Mouse (Mus musculus) CH12.LX (cell line): ENCODE measurements around the gene Gstt4. TPM values are rescaled to one million over a fixed set of nuclear protein-coding genes. Genes with fewer than 3 reads are reported as not detected.
"Not testable (repeated sequence)": the region's sequence is repeated elsewhere in the genome, so short reads cannot be mapped to it uniquely, and the experiment has no call there.

Source experiments
- DNase-seq: peaks from one replicate; pipeline ENCODE4 v3.0.0-alpha.2; 2013; ENCODE audit errors: extremely low read depth
- H3K27ac ChIP-seq: 2 replicates; pipeline ENCODE4 v1.5.1; 2012; ENCODE audit warnings: low read depth, mild to moderate bottlenecking, control low read depth, moderate library complexity; ENCODE audit not compliant: insufficient read depth
- H3K27me3 ChIP-seq: replicated peaks from 2 replicates; pipeline ENCODE3; 2012; ENCODE audit warnings: inconsistent platforms
- H3K36me3 ChIP-seq, 2 experiments: replicated peaks in 1 of 2; 2 replicates each; pipeline versions ENCODE3 to v1.6.1; 2012; ENCODE audit warnings: inconsistent platforms in 1 of 2, low read length in 1 of 2, mild to moderate bottlenecking in 1 of 2, mixed read lengths in 1 of 2, moderate library complexity in 1 of 2; ENCODE audit not compliant: control insufficient read depth in 1 of 2, insufficient read depth in 1 of 2
- H3K4me1 ChIP-seq, 2 experiments: 2 replicates each; pipeline ENCODE4 v1.6.1; 2012; ENCODE audit warnings: inconsistent platforms in 1 of 2, moderate library complexity in 1 of 2; ENCODE audit not compliant: insufficient read depth in 2 of 2, control insufficient read depth in 1 of 2
- H3K4me2 ChIP-seq: 2 replicates; pipeline ENCODE4 v1.6.1; 2012; ENCODE audit warnings: low read depth, mild to moderate bottlenecking, control low read depth; ENCODE audit not compliant: poor library complexity, insufficient read depth, severe bottlenecking
- H3K4me3 ChIP-seq, 3 experiments: fragments of 150-350 bp in 1 of 3; sonication (generic) in 1 of 3; replicated peaks in 1 of 3; 2 replicates each; pipeline versions ENCODE3 to v1.5.1; 2011 to 2012; ENCODE audit warnings: low read depth in 2 of 3, low read length in 2 of 3, mild to moderate bottlenecking in 2 of 3, moderate library complexity in 2 of 3, control low read depth in 1 of 3, improper control_type of control experiment in 1 of 3, inconsistent platforms in 1 of 3, mixed read lengths in 1 of 3; ENCODE audit not compliant: poor library complexity in 1 of 3
- H3K79me2 ChIP-seq: replicated peaks from 2 replicates; pipeline ENCODE4 v1.6.1; 2012; ENCODE audit warnings: mild to moderate bottlenecking, moderate library complexity; ENCODE audit not compliant: control insufficient read depth, poor library complexity, insufficient read depth, severe bottlenecking; ENCODE audit errors: extremely low read depth
- H3K9ac ChIP-seq: 2 replicates; pipeline ENCODE4 v1.6.1; 2012; ENCODE audit warnings: low read depth, mild to moderate bottlenecking, control low read depth, moderate library complexity; ENCODE audit not compliant: insufficient read depth
- H3K9me3 ChIP-seq: replicated peaks from 2 replicates; pipeline ENCODE3; 2012; ENCODE audit warnings: low read length, inconsistent platforms, mixed read lengths
- BHLHE40 ChIP-seq: IDR thresholded peaks from 2 replicates; pipeline ENCODE4 v1.6.1; 2011; ENCODE audit warnings: mild to moderate bottlenecking, low read depth, low read length, improper control_type of control experiment
- CHD2 ChIP-seq: IDR thresholded peaks from 2 replicates; pipeline ENCODE4 v1.6.1; 2011; ENCODE audit warnings: low read length, improper control_type of control experiment
- ELF1 ChIP-seq: IDR thresholded peaks from 2 replicates; pipeline ENCODE4 v1.6.1; 2014; ENCODE audit warnings: low read depth, mild to moderate bottlenecking, inconsistent platforms, low read length, improper control_type of control experiment
- EP300 ChIP-seq: IDR thresholded peaks from 2 replicates; pipeline ENCODE4 v1.6.1; 2011; ENCODE audit warnings: low read length, improper control_type of control experiment
- JUN ChIP-seq: IDR thresholded peaks from 2 replicates; pipeline ENCODE4 v1.6.1; 2011; ENCODE audit warnings: low read depth, mild to moderate bottlenecking, low read length, improper control_type of control experiment, moderate library complexity; ENCODE audit not compliant: insufficient read depth
- MEF2A ChIP-seq: IDR thresholded peaks from 2 replicates; pipeline ENCODE4 v1.6.1; 2014; ENCODE audit warnings: low read depth, mild to moderate bottlenecking, inconsistent platforms, low read length, improper control_type of control experiment, borderline replicate concordance
- MYC ChIP-seq: IDR thresholded peaks from 2 replicates; pipeline ENCODE4 v1.6.1; 2011; ENCODE audit warnings: low read depth, mild to moderate bottlenecking, improper control_type of control experiment, low read length
- NELFE ChIP-seq: IDR thresholded peaks from 2 replicates; pipeline ENCODE4 v1.6.1; 2011; ENCODE audit warnings: low read depth, low read length, improper control_type of control experiment
- POLR2A ChIP-seq: IDR thresholded peaks from 2 replicates; pipeline ENCODE4 v1.6.1; 2011; ENCODE audit warnings: low read depth, mild to moderate bottlenecking, improper control_type of control experiment, low read length
- POLR2AphosphoS2 ChIP-seq: IDR thresholded peaks from 2 replicates; pipeline ENCODE4 v1.6.1; 2011; ENCODE audit warnings: low read depth, low read length, improper control_type of control experiment
- RAD21 ChIP-seq: IDR thresholded peaks from 2 replicates; pipeline ENCODE4 v1.6.1; 2011; ENCODE audit warnings: low read depth, mild to moderate bottlenecking, low read length, improper control_type of control experiment, moderate library complexity
- UBTF ChIP-seq: IDR thresholded peaks from 2 replicates; pipeline ENCODE4 v1.6.1; 2012; ENCODE audit warnings: low read depth, mild to moderate bottlenecking, inconsistent platforms, low read length, improper control_type of control experiment, moderate library complexity
- USF2 ChIP-seq: conservative IDR thresholded peaks from 2 replicates; pipeline ENCODE4 v1.6.1; 2011; ENCODE audit warnings: low read depth, low read length, improper control_type of control experiment
- ZC3H11A ChIP-seq: IDR thresholded peaks from 2 replicates; pipeline ENCODE4 v1.6.1; 2012; ENCODE audit warnings: low read depth, mild to moderate bottlenecking, inconsistent platforms, low read length, improper control_type of control experiment
- ZKSCAN1 ChIP-seq: IDR thresholded peaks from 2 replicates; pipeline ENCODE4 v1.6.1; 2012; ENCODE audit warnings: low read depth, inconsistent platforms, low read length, improper control_type of control experiment, borderline replicate concordance
- ZNF384 ChIP-seq: IDR thresholded peaks from 2 replicates; pipeline ENCODE4 v1.6.1; 2012; ENCODE audit warnings: low read depth, low read length, improper control_type of control experiment, inconsistent platforms
- dilution Hi-C: fragments of 300-500 bp; cut with MboI; formaldehyde crosslinking; loops from 2 replicates; pipeline ENCODE4 v1.14.3; 2020; ENCODE audit warnings: low sequenced_read_pairs; ENCODE audit not compliant: extremely low pct_unique_long_range_greater_than_20kb, extremely low pct_ligation_motif_present
- in situ Hi-C: fragments of 300-500 bp; cut with MboI; formaldehyde crosslinking; loops from 3 replicates; pipeline ENCODE4 v1.14.3; 2019; ENCODE audit warnings: low sequenced_read_pairs, low pct_ligation_motif_present, low pct_unique_long_range_greater_than_20kb, mixed read lengths
- polyA plus RNA-seq: library from polyadenylated mRNA; unstranded; fragments of >175 nt; gene quantifications from 2 replicates; pipeline ENCODE4 v1.2.1, GENCODE M21; 2012; ENCODE audit warnings: low read depth; ENCODE audit not compliant: insufficient read length
- total RNA-seq, 2 experiments: library from RNA; depleted of rRNA; stranded (reverse); fragments of 300-350 nt in 1 of 2; fragments of >200 nt in 1 of 2; gene quantifications; 2 replicates each; pipeline ENCODE4 v1.2.3; 2012 to 2014

The Gstt4 gene
- total and polyA plus RNA-seq, 3 experiments, result 0.21 to 0.80 (median 0.42) TPM

DNA sequence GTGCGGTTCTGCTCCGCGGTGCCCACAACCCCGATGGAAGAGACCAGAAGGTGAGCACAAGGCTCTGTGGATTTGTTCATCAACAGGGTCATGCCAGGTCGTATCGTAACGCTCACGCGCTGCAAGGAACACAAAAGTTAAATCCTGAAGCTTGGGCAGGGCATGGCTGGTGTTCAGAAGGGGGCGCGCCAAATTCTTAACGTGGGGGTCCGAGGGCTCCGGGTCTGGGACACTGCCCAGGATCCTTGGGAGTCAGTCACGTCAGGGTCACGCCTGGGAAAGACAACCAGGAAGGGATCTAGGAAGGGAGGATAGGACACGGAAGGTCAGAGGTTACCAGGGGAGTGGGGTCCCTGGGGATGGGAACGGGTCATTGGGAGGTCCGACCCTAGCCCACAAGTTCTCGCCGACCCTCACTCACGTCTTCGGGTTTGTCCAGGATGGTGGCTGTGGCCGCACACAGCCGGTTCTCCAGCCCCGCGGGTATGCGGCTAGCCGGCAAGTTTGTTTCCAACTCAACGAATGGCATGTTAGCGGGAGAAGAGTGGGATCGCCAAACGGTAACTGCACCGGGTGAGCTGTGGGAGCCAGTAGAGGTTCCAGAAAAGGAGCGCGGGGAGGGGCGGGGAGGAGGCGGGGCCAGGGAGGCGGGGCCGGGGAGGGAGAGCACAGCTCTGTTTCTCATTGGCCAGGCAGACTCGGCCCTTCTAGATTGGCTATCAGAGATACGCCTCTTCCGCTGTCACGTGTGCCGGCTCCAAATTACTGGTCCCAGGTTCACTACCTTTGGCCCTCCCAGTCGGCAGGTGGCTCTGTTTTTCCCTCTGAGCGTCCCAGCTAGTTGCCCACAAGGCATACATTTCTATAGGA, 49.3 kb downstream of the Gstt4 start, which contains the start of gene Ddt (continued):
- TF ChIP-seq USF2 (peak; percentile 89), POLR2AphosphoS2 (peak; percentile 80; the same call in 1 of the 2 replicates), POLR2A (peak; percentile 93), BHLHE40 (peak; percentile 84)

DNA sequence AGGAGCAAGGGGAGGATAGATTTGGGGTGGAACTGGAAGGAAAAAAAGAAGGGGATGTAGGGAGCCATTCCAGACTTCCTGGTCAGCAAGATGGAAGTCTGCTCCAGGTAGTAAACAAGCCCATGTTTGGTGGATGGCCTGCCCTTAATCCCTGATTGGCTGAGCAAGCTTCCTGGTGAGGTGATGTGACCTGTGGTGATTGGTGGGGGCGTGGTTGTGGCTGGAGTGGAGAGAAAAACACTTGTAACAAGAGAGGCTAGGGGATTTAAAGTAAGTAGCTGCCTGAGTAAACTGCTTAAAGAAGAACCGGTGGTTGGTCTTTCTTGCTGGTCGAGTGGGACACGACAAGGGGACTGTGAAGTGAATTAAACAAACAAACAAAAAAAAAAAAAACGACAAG, 54.6 kb downstream of the Gstt4 start:
- H3K9me3 ChIP-seq, H3K27me3 ChIP-seq, H3K9ac ChIP-seq, H3K4me3 ChIP-seq, DNase-seq, H3K4me2 ChIP-seq, dilution Hi-C loops, H3K27ac ChIP-seq, in situ Hi-C loops: not testable (repeated sequence)
- 0 out of 2 replicates have a peak, but pooled peaks have one; percentile 31 for TF ChIP-seq ELF1
- peaks cover 14% of the 10 kb centered on the region for H3K79me2 ChIP-seq
- peaks cover 7 to 41% of the 10 kb centered on the region in 2 experiments for H3K4me1 ChIP-seq
- H3K36me3 ChIP-seq, result peaks cover 7 to 23% of the 10 kb centered on the region in 2 experiments

DNA sequence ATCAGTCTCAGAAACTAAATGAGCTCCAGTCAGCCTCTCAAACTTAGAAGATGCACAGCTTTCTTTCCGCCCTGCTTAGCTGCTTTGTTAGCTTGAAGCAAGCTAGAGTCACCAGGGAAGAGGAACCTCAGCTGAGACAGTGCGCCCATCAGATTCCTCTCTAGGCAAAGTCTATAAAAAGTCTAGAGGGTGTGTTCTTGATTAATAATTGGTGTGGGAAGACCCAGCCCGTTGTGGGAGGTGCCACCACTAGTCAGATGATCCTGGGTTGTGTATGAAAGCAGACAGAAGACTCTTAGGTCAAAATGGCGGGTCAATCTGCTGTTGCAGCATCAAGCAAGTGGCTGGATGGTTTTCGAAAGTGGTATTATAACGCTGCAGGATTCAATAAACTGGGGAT, 55.5 kb downstream of the Gstt4 start:
- no peak for TF ChIP-seq ZKSCAN1
- TF ChIP-seq BHLHE40, result no peak
- TF ChIP-seq UBTF, result no peak
- no peak for TF ChIP-seq JUN
- TF ChIP-seq ZC3H11A, result no peak
- no peak for TF ChIP-seq RAD21
- no peak for TF ChIP-seq EP300
- no peak for TF ChIP-seq NELFE
- TF ChIP-seq ZNF384, result no peak
- TF ChIP-seq MYC, result no peak
- no peak for TF ChIP-seq POLR2AphosphoS2
- TF ChIP-seq CHD2, result no peak
- no peak for TF ChIP-seq MEF2A
- no peak for DNase-seq
- H3K27me3 ChIP-seq, result no peaks in the 10 kb centered on the region
- H3K27ac ChIP-seq, result no peak overlapping the region
- H3K4me3 ChIP-seq, result no peak overlapping the region
- H3K9me3 ChIP-seq, result no peaks in the 10 kb centered on the region
- H3K9ac ChIP-seq, result no peak overlapping the region
- peaks cover 7 to 27% of the 10 kb centered on the region in 2 experiments for H3K36me3 ChIP-seq
- H3K79me2 ChIP-seq, result peaks cover 16% of the 10 kb centered on the region
- peaks cover 8 to 37% of the 10 kb centered on the region in 2 experiments for H3K4me1 ChIP-seq
- no peak overlapping the region for H3K4me2 ChIP-seq
- in situ Hi-C loops, result no loop called here
- dilution Hi-C loops, result no loop called here

Other genes with a start within 250 kb of the Gstt4 start
- not detected in 2 replicates for gene Ggt5, start 233.2 kb downstream of the Gstt4 start, total RNA-seq (2012; rRNA removed)
- not detected in 2 replicates for gene Ggt5, start 233.2 kb downstream of the Gstt4 start, total RNA-seq (2014; rRNA removed)
- gene Ggt5, start 233.2 kb downstream of the Gstt4 start, polyA plus RNA-seq, result not detected in 2 replicates
- 0.51 and 0.63 TPM in 2 replicates for gene Susd2, start 178.5 kb downstream of the Gstt4 start, total RNA-seq (2012; rRNA removed)
- gene Susd2, start 178.5 kb downstream of the Gstt4 start, total RNA-seq (2014; rRNA removed), result 0.66 and 0.70 TPM in 2 replicates
- gene Susd2, start 178.5 kb downstream of the Gstt4 start, polyA plus RNA-seq, result 2.9 and 3.0 TPM in 2 replicates
- 29.0 and 35.8 TPM in 2 replicates for gene Cabin1, start 58.2 kb downstream of the Gstt4 start, total RNA-seq (2012; rRNA removed)
- gene Cabin1, start 58.2 kb downstream of the Gstt4 start, total RNA-seq (2014; rRNA removed), result 11.8 and 12.0 TPM in 2 replicates
- gene Cabin1, start 58.2 kb downstream of the Gstt4 start, polyA plus RNA-seq, result 38.9 and 46.0 TPM in 2 replicates
- gene Ddt, start 49.1 kb downstream of the Gstt4 start, total RNA-seq (2012; rRNA removed), result 229 and 390 TPM in 2 replicates
- 766 and 869 TPM in 2 replicates for gene Ddt, start 49.1 kb downstream of the Gstt4 start, total RNA-seq (2014; rRNA removed)
- 599 and 608 TPM in 2 replicates for gene Ddt, start 49.1 kb downstream of the Gstt4 start, polyA plus RNA-seq
- 0.42 and 0.68 TPM in 2 replicates for gene Gm20441, start 41.6 kb downstream of the Gstt4 start, total RNA-seq (2012; rRNA removed)
- 0.55 TPM in 1 of 2 replicates, not detected in the other for gene Gm20441, start 41.6 kb downstream of the Gstt4 start, total RNA-seq (2014; rRNA removed)
- not detected in 2 replicates for gene Gm20441, start 41.6 kb downstream of the Gstt4 start, polyA plus RNA-seq
- 72.3 and 117 TPM in 2 replicates for gene Gstt3, start 41.1 kb downstream of the Gstt4 start, total RNA-seq (2012; rRNA removed)
- gene Gstt3, start 41.1 kb downstream of the Gstt4 start, total RNA-seq (2014; rRNA removed), result 109 and 110 TPM in 2 replicates
- 144 and 163 TPM in 2 replicates for gene Gstt3, start 41.1 kb downstream of the Gstt4 start, polyA plus RNA-seq
- gene Gstt1, start 24.0 kb downstream of the Gstt4 start, total RNA-seq (2012; rRNA removed), result 50.9 and 58.1 TPM in 2 replicates
- gene Gstt1, start 24.0 kb downstream of the Gstt4 start, total RNA-seq (2014; rRNA removed), result 2.4 and 2.9 TPM in 2 replicates
- 4.5 and 6.2 TPM in 2 replicates for gene Gstt1, start 24.0 kb downstream of the Gstt4 start, polyA plus RNA-seq
- gene Gstt2, start 14.9 kb upstream of the Gstt4 start, total RNA-seq (2012; rRNA removed), result 126 and 201 TPM in 2 replicates
- 192 and 197 TPM in 2 replicates for gene Gstt2, start 14.9 kb upstream of the Gstt4 start, total RNA-seq (2014; rRNA removed)
- gene Gstt2, start 14.9 kb upstream of the Gstt4 start, polyA plus RNA-seq, result 253 and 304 TPM in 2 replicates
- gene Mif, start 37.7 kb upstream of the Gstt4 start, total RNA-seq (2012; rRNA removed), result 1,561 and 2,151 TPM in 2 replicates
- gene Mif, start 37.7 kb upstream of the Gstt4 start, total RNA-seq (2014; rRNA removed), result 1,037 and 1,217 TPM in 2 replicates
- 1,853 and 2,072 TPM in 2 replicates for gene Mif, start 37.7 kb upstream of the Gstt4 start, polyA plus RNA-seq
- gene Derl3, start 70.9 kb upstream of the Gstt4 start, total RNA-seq (2012; rRNA removed), result 13.1 and 20.4 TPM in 2 replicates
- gene Derl3, start 70.9 kb upstream of the Gstt4 start, total RNA-seq (2014; rRNA removed), result 33.9 and 36.6 TPM in 2 replicates
- 28.9 and 36.2 TPM in 2 replicates for gene Derl3, start 70.9 kb upstream of the Gstt4 start, polyA plus RNA-seq
- gene Smarcb1, start 99.1 kb upstream of the Gstt4 start, total RNA-seq (2012; rRNA removed), result 94.9 and 101 TPM in 2 replicates
- 76.2 and 82.3 TPM in 2 replicates for gene Smarcb1, start 99.1 kb upstream of the Gstt4 start, total RNA-seq (2014; rRNA removed)
- 95.6 and 96.0 TPM in 2 replicates for gene Smarcb1, start 99.1 kb upstream of the Gstt4 start, polyA plus RNA-seq
- 243 and 254 TPM in 2 replicates for gene Chchd10, start 110.6 kb upstream of the Gstt4 start, total RNA-seq (2012; rRNA removed)
- 119 and 147 TPM in 2 replicates for gene Chchd10, start 110.6 kb upstream of the Gstt4 start, total RNA-seq (2014; rRNA removed)
- 412 and 540 TPM in 2 replicates for gene Chchd10, start 110.6 kb upstream of the Gstt4 start, polyA plus RNA-seq
- 0.76 and 1.1 TPM in 2 replicates for gene Mmp11, start 114.0 kb upstream of the Gstt4 start, total RNA-seq (2012; rRNA removed)
- not detected in 2 replicates for gene Mmp11, start 114.0 kb upstream of the Gstt4 start, total RNA-seq (2014; rRNA removed)
- 0.56 and 0.99 TPM in 2 replicates for gene Mmp11, start 114.0 kb upstream of the Gstt4 start, polyA plus RNA-seq
- 0.21 and 0.42 TPM in 2 replicates for gene Gm867, start 118.1 kb upstream of the Gstt4 start, total RNA-seq (2012; rRNA removed)
- gene Gm867, start 118.1 kb upstream of the Gstt4 start, total RNA-seq (2014; rRNA removed), result not detected in 2 replicates
- gene Gm867, start 118.1 kb upstream of the Gstt4 start, polyA plus RNA-seq, result 2.6 and 3.5 TPM in 2 replicates
- gene Vpreb3, start 120.5 kb upstream of the Gstt4 start, total RNA-seq (2012; rRNA removed), result 35.6 and 51.5 TPM in 2 replicates
- 66.3 and 90.1 TPM in 2 replicates for gene Vpreb3, start 120.5 kb upstream of the Gstt4 start, total RNA-seq (2014; rRNA removed)
- 104 and 135 TPM in 2 replicates for gene Vpreb3, start 120.5 kb upstream of the Gstt4 start, polyA plus RNA-seq
- 0.84 and 1.6 TPM in 2 replicates for gene Gm5134, start 132.0 kb upstream of the Gstt4 start, total RNA-seq (2012; rRNA removed)
- gene Gm5134, start 132.0 kb upstream of the Gstt4 start, total RNA-seq (2014; rRNA removed), result 0.40 and 0.45 TPM in 2 replicates
- gene Gm5134, start 132.0 kb upstream of the Gstt4 start, polyA plus RNA-seq, result 0.34 and 1.0 TPM in 2 replicates
- gene Zfp280b, start 210.1 kb upstream of the Gstt4 start, total RNA-seq (2012; rRNA removed), result 24.4 and 26.6 TPM in 2 replicates
- gene Zfp280b, start 210.1 kb upstream of the Gstt4 start, total RNA-seq (2014; rRNA removed), result 15.2 and 19.0 TPM in 2 replicates
- gene Zfp280b, start 210.1 kb upstream of the Gstt4 start, polyA plus RNA-seq, result 30.4 and 36.6 TPM in 2 replicates